Mouse (Mus musculus) layer of hippocampus, postnatal 10 days (tissue): Measurements from ENCODE around the gene Dlg2. TPM values are rescaled to one million over a fixed set of nuclear protein-coding genes. Genes with fewer than 3 reads are reported as not detected.

Source experiments
- DNase-seq, 2 experiments: peaks; one replicate each; pipeline ENCODE4 v3.0.0; 2021; ENCODE audit warnings: low spot score in 2 of 2
- total RNA-seq, 2 experiments: library from RNA; stranded (reverse); gene quantifications; 2 replicates each; pipeline ENCODE4 v1.2.3; 2021

The Dlg2 gene
- total RNA-seq, 2 experiments from 2014 or later = 264 to 268 TPM

- DNase-seq = no peak
These were observed 1081.1 kb downstream of the Dlg2 start for GRCm38 (mm10) chr7:91557582-91557981.

DNA sequence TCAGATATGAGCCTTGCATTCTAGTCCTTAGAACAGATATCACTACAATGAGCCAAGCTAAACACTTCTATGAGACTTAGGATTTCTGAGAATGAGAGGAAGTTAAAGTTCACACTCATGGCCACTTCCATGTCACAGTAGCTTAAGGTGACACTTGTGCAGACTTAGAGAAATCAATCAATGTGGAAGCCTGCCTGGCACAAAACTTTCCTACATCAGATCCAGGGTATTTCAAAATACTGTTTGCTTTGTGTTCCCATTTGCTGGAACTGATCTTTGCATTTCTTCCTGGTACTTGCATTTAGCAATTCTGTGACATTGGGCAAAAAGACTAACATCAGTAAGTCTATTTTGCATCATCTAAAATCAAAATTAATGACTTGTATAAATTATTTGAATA is 1091.0 kb downstream of the Dlg2 start:
- DNase-seq = no peak

DNA sequence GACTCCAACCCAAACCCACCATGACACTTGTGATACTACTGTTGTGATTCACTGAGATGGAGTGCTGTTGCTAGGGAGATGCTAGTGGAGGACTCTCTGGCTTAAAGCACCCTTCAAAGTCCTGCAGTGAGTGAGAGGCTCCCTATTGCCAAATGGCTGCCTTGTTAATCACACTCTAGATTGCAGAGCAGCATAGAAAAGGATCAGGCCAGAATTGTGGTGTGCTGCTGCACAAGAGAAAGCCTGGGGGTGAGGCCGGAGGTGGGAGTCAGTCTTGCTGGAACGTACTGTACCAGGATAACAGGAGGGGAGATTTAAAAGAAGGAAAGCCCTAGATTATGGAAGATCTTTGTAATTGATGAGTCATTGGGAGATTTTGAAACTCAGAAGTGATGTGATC is 1094.5 kb downstream of the Dlg2 start:
- DNase-seq = no peak

GRCm38 (mm10) chr7:91572666-91573065 is 1096.2 kb downstream of the Dlg2 start:
- no peak for DNase-seq

GRCm38 (mm10) chr7:91573321-91573720 is 1096.8 kb downstream of the Dlg2 start:
- no peak for DNase-seq

DNA sequence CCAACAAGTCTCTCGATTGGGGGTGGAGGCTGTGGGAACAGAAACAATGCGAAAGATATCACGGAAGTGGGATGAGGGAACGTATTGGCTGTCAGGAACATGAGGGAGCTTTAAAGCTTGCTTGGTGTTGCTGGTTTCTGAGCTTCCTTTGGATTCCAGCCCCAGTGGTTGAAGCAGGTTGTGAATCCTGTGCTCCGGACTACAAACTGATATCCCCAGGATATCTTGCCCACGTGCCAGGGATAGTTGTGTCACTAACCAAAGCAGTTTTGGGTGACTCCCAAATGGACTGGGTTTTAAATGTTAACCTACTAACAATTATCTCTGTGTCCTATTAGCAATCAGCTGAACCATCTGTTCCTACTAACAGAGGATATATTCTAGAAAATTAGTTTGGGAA is 1099.7 kb downstream of the Dlg2 start:
- DNase-seq = peak in 1 of 2 experiments; percentile 26

DNA sequence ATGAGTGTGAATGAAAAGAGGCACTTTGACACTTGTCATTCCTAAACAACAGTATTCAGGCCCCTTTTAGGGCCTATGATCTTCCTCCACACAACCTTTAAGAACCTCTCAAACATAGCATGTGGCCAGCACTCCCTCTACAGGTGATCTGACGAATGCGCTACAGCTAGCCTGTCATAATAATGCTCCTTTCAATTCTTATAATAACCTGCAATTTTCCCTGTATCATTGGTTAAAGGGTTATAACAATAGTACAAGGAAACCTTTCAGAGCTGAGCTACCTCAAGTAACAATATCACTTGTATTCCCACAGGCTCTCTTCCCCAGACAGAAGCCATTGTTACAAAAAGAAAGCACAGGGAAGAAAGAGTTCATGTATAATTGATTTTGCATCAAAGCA is 1105.7 kb downstream of the Dlg2 start:
- DNase-seq = no peak

DNA sequence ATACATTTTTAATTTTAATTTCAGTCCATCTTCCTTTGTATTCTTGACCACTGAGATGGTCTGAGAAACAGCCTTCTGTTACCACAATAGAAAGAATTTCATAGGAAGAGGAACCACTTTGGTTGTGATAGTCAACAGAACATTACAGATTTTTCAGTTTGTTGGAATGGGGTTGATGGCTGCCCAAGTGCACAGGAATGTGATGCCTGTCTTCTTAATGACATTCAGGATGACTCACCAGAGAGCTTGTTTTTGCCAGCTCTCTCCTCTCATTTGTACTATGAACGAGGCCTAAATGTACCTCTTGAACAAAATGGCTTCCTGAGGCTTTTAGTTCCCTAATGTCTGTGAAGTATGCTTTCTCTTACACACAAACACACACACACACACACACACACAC is 1107.1 kb downstream of the Dlg2 start:
- no peak for DNase-seq

DNA sequence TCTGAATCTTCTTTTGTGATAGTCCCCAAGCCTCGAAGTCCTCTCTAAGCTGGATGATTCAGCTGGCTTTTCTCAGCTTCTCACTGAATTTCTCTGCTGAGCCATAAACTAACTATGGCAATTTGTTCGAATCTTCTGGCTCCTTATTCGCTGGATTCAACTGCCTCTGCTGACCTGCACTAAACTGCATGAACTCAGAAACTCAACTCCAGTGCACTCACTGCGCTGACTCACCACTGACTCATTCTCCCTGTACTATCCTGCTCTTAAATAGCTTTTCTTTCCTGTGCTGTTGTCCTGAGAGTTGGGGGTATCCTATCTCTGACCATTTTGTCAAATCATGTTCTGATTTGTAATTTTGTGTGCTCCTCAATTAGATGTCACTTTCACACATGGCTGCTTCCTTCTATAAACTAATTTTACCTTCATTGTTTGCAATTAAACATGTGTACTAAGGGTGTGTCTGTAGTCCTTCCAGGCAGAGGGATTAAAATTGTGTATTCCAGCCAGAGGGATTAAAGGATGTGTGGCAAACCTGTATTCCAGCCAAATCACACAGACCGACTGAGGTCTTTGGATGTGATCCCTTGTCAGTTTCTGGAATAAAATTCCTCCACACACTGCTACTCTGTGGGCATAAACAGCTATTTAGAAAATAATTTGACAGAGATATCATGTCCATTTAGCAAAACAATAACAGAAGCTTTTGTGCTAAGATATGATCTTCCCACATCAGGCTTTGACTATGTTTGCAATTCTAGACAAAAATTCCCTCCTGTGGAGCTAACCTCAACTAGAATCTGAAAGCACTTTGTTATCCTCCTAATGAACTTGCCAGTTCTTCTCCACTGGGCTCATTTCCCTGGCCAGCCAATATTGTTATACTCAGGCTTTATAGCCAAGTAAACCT is 1115.0 kb downstream of the Dlg2 start:
- DNase-seq = no peak

- no peak for DNase-seq
These were observed 1122.1 kb downstream of the Dlg2 start for GRCm38 (mm10) chr7:91598549-91598948.

DNA sequence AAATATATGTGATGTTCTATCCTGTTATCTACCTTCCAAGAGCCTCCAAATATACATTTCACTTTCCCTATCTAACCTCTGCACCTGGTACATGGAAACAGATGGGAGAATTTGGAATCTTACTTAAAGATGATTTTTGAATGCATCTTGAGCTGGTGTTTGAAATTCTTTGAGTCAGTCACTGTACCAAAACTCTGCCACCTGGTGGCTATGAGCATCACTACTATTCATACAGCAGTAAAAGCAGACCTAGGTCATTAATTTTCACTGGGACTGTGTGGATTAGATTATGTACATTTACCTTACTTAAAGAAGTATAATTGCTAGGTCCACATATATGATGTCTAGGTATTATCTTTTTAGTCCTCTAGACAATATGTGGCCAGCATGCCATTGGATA is 1124.8 kb downstream of the Dlg2 start:
- no peak for DNase-seq

DNA sequence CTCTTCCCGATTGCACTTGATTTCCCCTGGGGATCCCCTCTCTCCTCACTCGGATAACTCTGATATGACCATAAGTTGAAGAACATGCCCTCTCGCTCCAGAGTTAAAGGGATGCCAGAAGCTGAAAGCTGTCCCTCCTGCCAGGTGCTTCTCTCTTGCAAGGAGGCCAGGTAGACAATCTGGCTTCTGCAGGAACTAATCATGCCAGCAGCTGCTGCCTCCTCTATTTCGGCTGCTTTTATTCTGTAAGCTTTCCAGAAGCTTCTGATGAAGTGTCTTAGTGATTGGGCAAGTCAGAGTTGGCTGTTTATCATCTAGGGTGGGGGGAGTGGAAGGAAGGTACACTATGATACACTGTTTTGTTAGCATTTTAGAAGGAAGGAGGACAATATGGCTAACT is 1127.1 kb downstream of the Dlg2 start:
- no peak for DNase-seq

DNA sequence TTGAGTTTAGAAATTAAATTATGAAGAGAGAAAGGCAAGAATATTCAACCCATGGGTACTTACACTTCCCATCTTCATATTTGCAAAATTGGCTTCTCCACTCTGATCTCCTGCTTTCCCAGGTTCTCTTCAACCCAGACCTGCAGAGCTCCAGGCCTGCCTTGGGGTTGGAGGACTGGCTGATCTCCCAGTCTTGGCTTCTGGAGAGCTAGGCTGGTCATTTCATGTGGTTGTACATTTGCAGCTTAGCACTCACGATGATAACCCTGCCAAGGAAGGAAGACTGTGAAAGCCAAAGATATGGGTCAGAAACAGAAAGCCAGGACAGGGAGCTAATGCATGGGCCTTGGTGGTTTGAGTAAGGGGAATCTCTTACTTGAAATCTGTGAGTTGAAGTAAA is 1176.6 kb downstream of the Dlg2 start:
- no peak for DNase-seq

DNA sequence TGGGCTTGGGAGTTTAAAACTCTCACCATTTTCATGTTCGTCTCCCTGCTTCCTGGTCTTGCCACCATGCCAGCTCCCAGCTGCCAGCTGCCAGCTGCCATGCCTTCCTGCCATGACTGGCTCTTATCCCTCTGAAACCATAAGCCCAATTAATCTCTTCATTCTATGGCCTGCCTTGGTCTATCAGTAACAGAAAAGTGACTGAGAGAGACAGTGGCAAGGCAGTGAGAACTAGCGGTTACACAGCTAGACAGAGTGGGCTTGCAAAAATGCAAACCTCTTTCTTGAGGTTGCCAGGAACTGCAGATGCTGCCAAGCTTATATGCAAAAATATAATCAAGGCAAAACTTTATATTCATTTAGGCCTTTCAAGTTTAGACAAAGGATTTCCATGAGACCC is 1183.0 kb downstream of the Dlg2 start:
- DNase-seq = peak; percentile 14 to 27

GRCm38 (mm10) chr7:91672236-91673017 is 1196.0 kb downstream of the Dlg2 start:
- peak; percentile 13 to 26 for DNase-seq

GRCm38 (mm10) chr7:91674401-91674800 is 1197.9 kb downstream of the Dlg2 start:
- DNase-seq = no peak

- DNase-seq = no peak
These were observed 1201.5 kb downstream of the Dlg2 start for GRCm38 (mm10) chr7:91677934-91678333.

DNA sequence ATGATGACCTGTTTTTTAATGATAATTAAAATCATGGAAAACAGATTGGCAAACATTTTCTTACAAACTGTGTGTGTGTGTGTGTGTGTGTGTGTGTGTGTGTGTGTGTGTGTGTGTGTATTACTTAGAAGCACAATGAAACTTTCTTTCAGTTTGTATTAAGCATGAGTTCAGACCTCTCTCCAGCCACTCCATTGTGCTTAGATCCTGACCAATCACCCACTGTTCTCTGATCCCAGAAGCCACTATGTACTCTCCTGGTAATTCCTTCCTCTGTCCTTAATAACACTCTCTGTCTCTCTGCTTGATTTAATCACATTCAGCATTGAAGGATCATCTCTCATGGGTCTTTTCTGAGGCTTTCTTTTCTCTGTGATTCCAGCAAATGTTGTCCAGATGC is 1211.5 kb downstream of the Dlg2 start:
- DNase-seq = no peak

DNA sequence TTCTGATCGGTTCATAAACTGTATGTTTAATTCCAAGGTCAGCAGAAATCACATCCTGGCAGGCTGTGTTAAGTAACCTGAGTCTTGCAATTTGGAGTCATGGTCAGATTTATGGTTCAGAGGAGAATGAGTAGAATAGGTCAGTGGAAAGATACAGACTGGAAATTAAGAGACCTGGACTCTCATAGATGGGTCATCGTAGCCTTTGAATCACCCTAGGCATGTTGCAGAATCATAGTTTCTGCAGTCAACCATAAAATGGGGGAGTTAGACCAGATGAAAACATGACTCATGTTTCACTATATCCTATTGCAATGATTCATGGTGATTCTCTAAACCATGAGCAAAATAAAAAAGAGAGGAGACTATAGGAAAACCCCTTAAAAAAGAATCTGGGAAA is 1213.4 kb downstream of the Dlg2 start:
- DNase-seq = no peak

DNA sequence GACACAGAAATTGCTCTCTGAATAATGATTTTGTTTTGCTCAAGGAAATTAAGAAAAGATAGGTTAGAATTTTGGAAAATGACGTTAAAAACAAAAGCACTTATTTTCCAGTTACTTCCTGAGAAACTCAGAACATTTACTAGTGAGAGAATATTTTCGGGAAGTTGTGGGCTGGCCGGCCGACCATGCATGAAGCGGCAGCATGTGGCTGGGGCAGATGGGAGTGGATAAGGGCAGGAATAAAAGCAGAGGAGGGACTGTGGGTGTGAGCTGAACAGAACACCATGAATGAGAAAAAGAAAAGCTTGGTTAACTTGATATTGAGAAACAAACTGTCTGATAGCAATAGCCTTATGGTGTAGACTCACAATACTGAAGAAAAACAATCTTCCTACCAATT is 1233.4 kb downstream of the Dlg2 start:
- no peak for DNase-seq

- DNase-seq = no peak
These were observed 1234.7 kb downstream of the Dlg2 start for GRCm38 (mm10) chr7:91711184-91711583.

- no peak for DNase-seq
These were observed 1239.3 kb downstream of the Dlg2 start for GRCm38 (mm10) chr7:91715776-91716175.
